In genomic region chr6:72522288-72522687, GRCm38 (mm10) we compare ENCODE assay signal across 19 mouse cellular contexts. TPM values are rescaled to one million over a fixed set of nuclear protein-coding genes. Genes with fewer than 3 reads are reported as not detected.
"Had no signal": no experiment of that assay in that cellular context is flagged by ENCODE, and none has a peak within 500 bp of the region (broad histone marks: within the 10 kb centered on the region; RNA-seq: fewer than 3 reads in every experiment).

No protein-coding gene starts in this region.

- DNase-seq: kidney, adult 11 months; kidney, adult 9 months; layer of hippocampus, adult 9-11 months; layer of hippocampus, postnatal 36 days; lung, embryonic 14.5 days; lung, postnatal 10 days; lung, postnatal 4 days; right cerebral cortex, postnatal 4 days; spleen, adult 18-20 months; thymus, adult 18-20 months; thymus, postnatal 14 days had no signal

- H3K4me2 ChIP-seq: limb, embryonic 15.5 days; liver, embryonic 12.5 days; lung, embryonic 14.5 days; midbrain, embryonic 13.5 days; neural tube, embryonic 12.5 days had no signal

- ATAC-seq: liver, embryonic 12.5 days; midbrain, embryonic 13.5 days had no signal

- H3K27me3 ChIP-seq: limb, embryonic 15.5 days; midbrain, embryonic 13.5 days; neural tube, embryonic 12.5 days had no signal

- H3K4me3 ChIP-seq: limb, embryonic 15.5 days; liver, embryonic 12.5 days; midbrain, embryonic 13.5 days; neural tube, embryonic 12.5 days had no signal

- H3K36me3 ChIP-seq: limb, embryonic 15.5 days; liver, embryonic 12.5 days; midbrain, embryonic 13.5 days; neural tube, embryonic 12.5 days had no signal

- H3K27ac ChIP-seq: kidney, postnatal 0 days; limb, embryonic 15.5 days; liver, embryonic 12.5 days; midbrain, embryonic 13.5 days; neural tube, embryonic 12.5 days had no signal

- H3K9ac ChIP-seq: limb, embryonic 15.5 days; liver, embryonic 12.5 days; lung, embryonic 14.5 days; midbrain, embryonic 13.5 days; neural tube, embryonic 12.5 days had no signal

- H3K9me3 ChIP-seq: limb, embryonic 15.5 days; liver, embryonic 12.5 days; midbrain, embryonic 13.5 days; neural tube, embryonic 12.5 days had no signal

RNA-seq across cellular contexts. Expression of gene Sh2d6, which starts 0.8 kb away (rescaled TPM):
- total RNA-seq: midbrain, postnatal 0 days had no signal
- polyA plus RNA-seq: kidney, postnatal 0 days; liver, embryonic 12.5 days; liver, embryonic 16.5 days; lung, embryonic 14.5 days; stomach, embryonic 14.5 days had no signal
